Mouse (Mus musculus): ENCODE data around the gene Cyp2c70. TPM values are rescaled to one million over a fixed set of nuclear protein-coding genes. Genes with fewer than 3 reads are reported as not detected.
"Not testable (repeated sequence)": the region's sequence is repeated elsewhere in the genome, so short reads cannot be mapped to it uniquely, and the experiment has no call there.

The Cyp2c70 gene
- polyA plus RNA-seq, 1 experiment from 2014 or later, result not detected

DNA sequence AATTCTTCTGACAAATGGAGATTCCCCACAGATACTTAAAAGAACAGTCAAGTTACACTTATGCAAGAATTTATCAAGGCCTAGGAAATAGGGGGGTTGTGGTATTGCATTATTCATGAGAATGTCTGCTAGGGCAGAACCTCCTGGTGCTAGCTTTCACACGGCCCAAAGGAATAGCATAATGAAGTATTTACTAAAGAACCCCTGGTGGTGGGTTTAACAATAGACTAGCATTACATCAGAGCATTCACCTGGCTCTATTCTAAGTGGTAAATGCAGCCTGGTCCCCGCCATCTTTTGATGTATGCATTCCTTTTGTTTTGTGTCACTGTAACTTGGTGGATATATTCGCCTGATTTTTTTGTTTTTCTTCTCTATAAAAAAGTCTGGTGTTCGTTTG, 15.8 kb upstream of the Cyp2c70 start:
- not testable (repeated sequence) for H3K4me2 ChIP-seq (replicated peaks; ENCODE audit: low read depth, low read length); H3K9me3 ChIP-seq (ENCODE audit: control insufficient read depth, low read length); H3K4me3 ChIP-seq (ENCODE audit: low read length); H3K27ac ChIP-seq (ENCODE audit: low read depth, low read length); ATAC-seq (ENCODE audit: low FRiP score, low TSS enrichment); H3K4me1 ChIP-seq (ENCODE audit: control insufficient read depth, insufficient read depth, low read length); H3K36me3 ChIP-seq (ENCODE audit: control insufficient read depth, insufficient read depth, low read length); H3K27me3 ChIP-seq (ENCODE audit: control insufficient read depth, insufficient read depth, low read length); H3K9ac ChIP-seq (ENCODE audit: low read depth, low read length)
- WGBS, result 73% methylated on average over 4 of the region's 4 CpGs

DNA sequence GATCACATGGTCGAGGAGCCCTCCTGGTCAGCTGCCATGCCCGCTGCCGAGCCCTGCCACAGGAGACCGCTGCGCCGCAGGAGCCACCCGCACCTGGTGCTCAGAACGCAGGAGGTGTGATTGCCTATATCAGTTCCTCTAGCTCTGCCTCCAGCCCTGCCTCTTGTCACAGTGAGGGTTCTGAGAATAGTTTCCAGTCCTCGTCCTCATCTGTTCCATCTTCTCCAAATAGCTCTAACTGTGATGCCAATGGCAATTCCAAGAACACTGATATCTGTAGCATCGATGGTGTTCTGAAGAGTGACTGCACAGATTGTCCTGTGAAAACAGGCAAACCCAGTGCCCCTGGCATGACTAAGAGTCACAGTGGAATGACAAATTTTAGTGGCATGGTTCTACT, 3.5 kb upstream of the Cyp2c70 start:
- Histone ChIP-seq H3K4me1 (ENCODE audit: control insufficient read depth, insufficient read depth, low read length) (no peaks in the 10 kb centered on the region), H3K9ac (ENCODE audit: low read depth, low read length) (no peak overlapping the region), H3K4me2 (replicated peaks; ENCODE audit: low read depth, low read length) (no peak overlapping the region), H3K9me3 (ENCODE audit: control insufficient read depth, low read length) (no peaks in the 10 kb centered on the region), H3K4me3 (ENCODE audit: low read length) (no peak overlapping the region), H3K36me3 (ENCODE audit: control insufficient read depth, insufficient read depth, low read length) (no peaks in the 10 kb centered on the region), H3K27me3 (ENCODE audit: control insufficient read depth, insufficient read depth, low read length) (no peaks in the 10 kb centered on the region), H3K27ac (ENCODE audit: low read depth, low read length) (no peak overlapping the region)
- ATAC-seq (ENCODE audit: low FRiP score, low TSS enrichment), result no peak
- WGBS, result 97% methylated on average over 10 of the region's 10 CpGs

DNA sequence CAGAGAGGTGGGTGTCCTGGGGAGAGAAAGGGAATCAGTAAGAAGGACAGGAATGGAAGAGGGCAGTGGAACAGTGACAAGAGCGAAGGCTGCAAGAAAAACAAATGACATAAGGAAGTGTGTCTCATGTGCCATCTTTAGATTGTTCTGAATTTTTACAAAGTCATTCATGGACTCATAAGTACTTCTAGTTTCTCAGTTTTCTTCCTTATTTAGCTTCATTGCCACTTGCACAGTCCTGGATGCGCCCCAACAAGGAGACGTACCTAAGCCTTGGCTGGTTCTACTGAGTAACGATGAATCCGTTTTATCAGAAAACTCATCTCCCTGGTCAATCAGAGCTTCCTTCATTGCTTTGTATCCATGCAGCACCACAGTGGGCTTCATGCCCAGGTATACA, 3.5 kb downstream of the Cyp2c70 start:
- Histone ChIP-seq H3K9me3 (ENCODE audit: control insufficient read depth, low read length) (no peaks in the 10 kb centered on the region), H3K4me1 (ENCODE audit: control insufficient read depth, insufficient read depth, low read length) (no peaks in the 10 kb centered on the region), H3K36me3 (ENCODE audit: control insufficient read depth, insufficient read depth, low read length) (no peaks in the 10 kb centered on the region), H3K9ac (ENCODE audit: low read depth, low read length) (no peak overlapping the region), H3K4me3 (ENCODE audit: low read length) (no peak overlapping the region), H3K27me3 (ENCODE audit: control insufficient read depth, insufficient read depth, low read length) (no peaks in the 10 kb centered on the region), H3K27ac (ENCODE audit: low read depth, low read length) (no peak overlapping the region), H3K4me2 (replicated peaks; ENCODE audit: low read depth, low read length) (no peak overlapping the region)
- WGBS, result 91% methylated on average over 5 of the region's 5 CpGs
- no peak for ATAC-seq (ENCODE audit: low FRiP score, low TSS enrichment)

DNA sequence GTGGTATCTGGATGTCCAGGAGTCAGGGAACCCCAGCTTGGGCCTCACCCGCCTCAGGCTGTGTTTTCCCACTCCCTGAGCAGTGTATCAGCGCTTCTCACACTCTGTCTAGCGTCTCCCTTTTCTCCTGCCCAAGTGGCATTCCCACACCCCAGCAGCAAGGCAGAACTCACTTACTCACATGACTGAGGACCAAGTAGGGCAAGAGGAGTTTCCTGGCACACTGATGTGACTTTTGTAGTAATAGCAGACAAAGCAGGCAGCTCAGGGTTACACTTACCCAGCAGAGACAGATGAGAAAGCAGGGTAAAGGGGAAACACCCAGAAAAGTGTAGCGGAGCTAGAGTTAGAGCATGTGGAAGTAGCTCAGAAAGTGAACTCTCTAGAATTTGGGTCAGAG, 8.8 kb downstream of the Cyp2c70 start:
- H3K36me3 ChIP-seq (ENCODE audit: control insufficient read depth, insufficient read depth, low read length), result no peaks in the 10 kb centered on the region
- no peaks in the 10 kb centered on the region for H3K27me3 ChIP-seq (ENCODE audit: control insufficient read depth, insufficient read depth, low read length)
- no peak overlapping the region for H3K4me2 ChIP-seq (replicated peaks; ENCODE audit: low read depth, low read length)
- no peak overlapping the region for H3K9ac ChIP-seq (ENCODE audit: low read depth, low read length)
- H3K4me3 ChIP-seq (ENCODE audit: low read length), result no peak overlapping the region
- H3K27ac ChIP-seq (ENCODE audit: low read depth, low read length), result no peak overlapping the region
- WGBS, result 68% methylated on average over 4 of the region's 4 CpGs
- no peak for ATAC-seq (ENCODE audit: low FRiP score, low TSS enrichment)
- H3K9me3 ChIP-seq (ENCODE audit: control insufficient read depth, low read length), result no peaks in the 10 kb centered on the region
- no peaks in the 10 kb centered on the region for H3K4me1 ChIP-seq (ENCODE audit: control insufficient read depth, insufficient read depth, low read length)

DNA sequence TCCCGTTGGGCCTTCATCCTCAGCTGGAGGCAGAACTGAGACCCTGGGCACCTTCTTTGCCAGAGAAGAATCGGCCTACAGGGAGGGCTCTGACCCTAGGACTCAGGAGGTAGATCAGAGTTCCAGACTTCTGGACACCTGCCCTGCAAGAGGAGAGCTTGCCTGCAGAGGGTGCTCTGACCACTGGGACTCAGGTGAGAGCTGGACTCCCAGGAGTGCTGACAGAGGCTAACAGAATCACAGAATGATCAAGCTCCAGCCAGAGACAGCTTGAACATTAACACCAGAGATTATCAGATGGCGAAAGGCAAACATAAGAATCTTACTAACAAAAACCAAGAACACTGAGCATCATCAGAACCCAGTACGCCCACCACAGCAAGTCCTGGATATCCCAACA, 18.7 kb downstream of the Cyp2c70 start:
- not testable (repeated sequence) for H3K4me1 ChIP-seq (ENCODE audit: control insufficient read depth, insufficient read depth, low read length); H3K36me3 ChIP-seq (ENCODE audit: control insufficient read depth, insufficient read depth, low read length); ATAC-seq (ENCODE audit: low FRiP score, low TSS enrichment); H3K9me3 ChIP-seq (ENCODE audit: control insufficient read depth, low read length); H3K4me3 ChIP-seq (ENCODE audit: low read length); H3K9ac ChIP-seq (ENCODE audit: low read depth, low read length); H3K27me3 ChIP-seq (ENCODE audit: control insufficient read depth, insufficient read depth, low read length); H3K4me2 ChIP-seq (replicated peaks; ENCODE audit: low read depth, low read length); H3K27ac ChIP-seq (ENCODE audit: low read depth, low read length)
- 85% methylated on average over 4 of the region's 4 CpGs for WGBS

DNA sequence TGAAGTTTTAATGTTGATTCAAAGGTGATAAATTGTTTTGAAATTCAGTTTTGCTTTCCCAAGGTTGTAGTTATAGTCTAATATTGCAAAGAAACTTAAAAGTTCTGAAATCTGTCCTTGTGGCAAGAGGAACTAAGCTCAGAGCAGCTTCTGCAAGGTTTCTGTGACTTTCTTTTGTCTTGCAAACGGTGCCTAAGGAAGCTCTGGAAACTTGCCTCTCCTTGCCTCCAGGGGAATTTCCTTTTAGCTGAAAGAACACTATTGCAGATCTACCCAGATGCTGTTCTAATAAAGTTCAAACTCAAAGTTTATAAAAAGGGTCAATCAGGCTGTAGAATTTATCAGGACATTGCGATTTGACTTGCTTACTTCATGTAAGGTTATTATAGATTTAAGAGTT, 60.1 kb downstream of the Cyp2c70 start:
- H3K36me3 ChIP-seq (ENCODE audit: control insufficient read depth, insufficient read depth, low read length); ATAC-seq (ENCODE audit: low FRiP score, low TSS enrichment); H3K4me1 ChIP-seq (ENCODE audit: control insufficient read depth, insufficient read depth, low read length); H3K4me3 ChIP-seq (ENCODE audit: low read length); H3K4me2 ChIP-seq (replicated peaks; ENCODE audit: low read depth, low read length); H3K9ac ChIP-seq (ENCODE audit: low read depth, low read length); H3K27me3 ChIP-seq (ENCODE audit: control insufficient read depth, insufficient read depth, low read length); H3K9me3 ChIP-seq (ENCODE audit: control insufficient read depth, low read length); H3K27ac ChIP-seq (ENCODE audit: low read depth, low read length): not testable (repeated sequence)
- WGBS, result 35% methylated on average over 2 of the region's 2 CpGs

DNA sequence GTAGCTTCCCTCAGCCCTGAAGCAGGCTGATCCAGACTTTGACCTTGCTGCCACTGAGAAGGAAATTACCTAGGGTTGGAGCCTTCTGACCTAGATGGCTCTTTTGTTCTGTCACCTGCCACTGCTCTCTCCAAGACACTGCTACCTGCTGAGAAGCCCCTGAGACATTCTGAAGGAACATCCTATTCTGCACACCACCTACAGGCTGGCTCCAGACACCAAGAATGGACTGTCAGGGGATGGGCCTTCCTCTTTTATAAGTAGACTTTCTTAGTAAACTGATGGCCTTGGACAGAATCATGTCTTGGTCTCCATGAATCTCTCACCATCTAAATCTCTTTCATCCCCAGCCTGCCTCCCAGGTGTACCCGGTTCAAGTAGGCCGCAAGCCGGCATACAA, 62.0 kb downstream of the Cyp2c70 start:
- not testable (repeated sequence) for H3K9ac ChIP-seq (ENCODE audit: low read depth, low read length); H3K4me2 ChIP-seq (replicated peaks; ENCODE audit: low read depth, low read length); H3K27me3 ChIP-seq (ENCODE audit: control insufficient read depth, insufficient read depth, low read length); H3K9me3 ChIP-seq (ENCODE audit: control insufficient read depth, low read length); H3K27ac ChIP-seq (ENCODE audit: low read depth, low read length); H3K4me3 ChIP-seq (ENCODE audit: low read length); H3K4me1 ChIP-seq (ENCODE audit: control insufficient read depth, insufficient read depth, low read length); ATAC-seq (ENCODE audit: low FRiP score, low TSS enrichment); H3K36me3 ChIP-seq (ENCODE audit: control insufficient read depth, insufficient read depth, low read length)
- WGBS, result 95% methylated on average over 3 of the region's 3 CpGs

DNA sequence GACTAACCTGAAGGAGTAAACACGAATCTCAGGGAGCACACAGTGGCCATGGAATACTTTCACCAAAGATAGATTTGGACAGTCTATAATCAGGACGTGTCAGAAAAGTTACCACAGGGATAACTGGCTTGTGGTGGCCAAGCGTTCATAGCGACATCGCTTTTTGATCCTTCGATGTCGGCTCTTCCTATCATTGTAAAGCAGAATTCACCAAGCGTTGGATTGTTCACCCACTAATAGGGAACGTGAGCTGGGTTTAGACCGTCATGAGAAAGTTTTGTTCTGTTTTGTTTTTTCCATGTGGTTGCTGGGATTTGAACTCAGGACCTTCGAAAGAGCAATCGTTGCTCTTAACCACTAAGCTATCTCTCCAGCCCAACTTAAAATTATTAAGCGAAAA, 67.5 kb downstream of the Cyp2c70 start:
- not testable (repeated sequence) for H3K27ac ChIP-seq (ENCODE audit: low read depth, low read length); H3K27me3 ChIP-seq (ENCODE audit: control insufficient read depth, insufficient read depth, low read length); H3K9me3 ChIP-seq (ENCODE audit: control insufficient read depth, low read length); H3K9ac ChIP-seq (ENCODE audit: low read depth, low read length); ATAC-seq (ENCODE audit: low FRiP score, low TSS enrichment); H3K4me3 ChIP-seq (ENCODE audit: low read length); H3K4me1 ChIP-seq (ENCODE audit: control insufficient read depth, insufficient read depth, low read length); H3K4me2 ChIP-seq (replicated peaks; ENCODE audit: low read depth, low read length); H3K36me3 ChIP-seq (ENCODE audit: control insufficient read depth, insufficient read depth, low read length)
- 82% methylated on average over 13 of the region's 13 CpGs for WGBS

All from kidney, embryonic 14.5 days (tissue).